Mouse (Mus musculus) layer of hippocampus, adult 9-11 months (tissue): Measurements from ENCODE around the gene Vwa7.

Source experiments
- DNase-seq: peaks from one replicate; pipeline ENCODE4 v3.0.0; 2022

Vwa7 gene

DNA sequence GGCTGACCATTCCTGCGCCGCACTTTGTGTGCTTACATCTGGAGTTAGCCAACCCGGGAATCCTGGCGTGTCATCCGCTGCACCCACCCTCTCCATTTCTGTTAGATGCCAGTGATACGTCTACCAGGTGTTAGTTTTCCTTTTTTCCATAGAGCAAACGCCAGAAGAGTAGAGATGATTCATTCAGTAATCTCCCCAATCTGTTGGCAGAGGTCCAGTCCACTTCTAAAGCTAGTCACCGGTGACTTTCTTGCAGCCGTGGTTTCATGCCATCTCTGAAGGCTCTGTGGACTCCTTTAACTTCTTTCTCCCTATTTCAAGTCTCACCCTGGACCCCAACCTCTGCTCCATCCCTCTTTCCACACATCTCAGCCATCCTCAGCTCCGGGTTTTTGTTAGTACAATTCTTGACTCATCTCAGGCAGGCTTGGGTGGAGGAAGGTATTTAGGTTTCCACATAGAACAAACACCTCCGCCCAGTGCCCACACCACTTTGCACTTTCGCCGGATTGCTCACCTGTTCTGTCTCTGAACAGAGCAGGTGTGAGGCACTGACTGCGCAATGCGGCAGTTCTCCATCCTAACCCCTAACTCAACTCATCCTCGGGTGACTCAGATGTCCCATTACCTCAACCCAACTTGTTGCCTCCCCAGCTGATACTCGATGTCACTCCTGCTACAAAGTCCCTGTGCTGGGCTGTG is 52.0 kb downstream of the Vwa7 start:
- DNase-seq = no peak

DNA sequence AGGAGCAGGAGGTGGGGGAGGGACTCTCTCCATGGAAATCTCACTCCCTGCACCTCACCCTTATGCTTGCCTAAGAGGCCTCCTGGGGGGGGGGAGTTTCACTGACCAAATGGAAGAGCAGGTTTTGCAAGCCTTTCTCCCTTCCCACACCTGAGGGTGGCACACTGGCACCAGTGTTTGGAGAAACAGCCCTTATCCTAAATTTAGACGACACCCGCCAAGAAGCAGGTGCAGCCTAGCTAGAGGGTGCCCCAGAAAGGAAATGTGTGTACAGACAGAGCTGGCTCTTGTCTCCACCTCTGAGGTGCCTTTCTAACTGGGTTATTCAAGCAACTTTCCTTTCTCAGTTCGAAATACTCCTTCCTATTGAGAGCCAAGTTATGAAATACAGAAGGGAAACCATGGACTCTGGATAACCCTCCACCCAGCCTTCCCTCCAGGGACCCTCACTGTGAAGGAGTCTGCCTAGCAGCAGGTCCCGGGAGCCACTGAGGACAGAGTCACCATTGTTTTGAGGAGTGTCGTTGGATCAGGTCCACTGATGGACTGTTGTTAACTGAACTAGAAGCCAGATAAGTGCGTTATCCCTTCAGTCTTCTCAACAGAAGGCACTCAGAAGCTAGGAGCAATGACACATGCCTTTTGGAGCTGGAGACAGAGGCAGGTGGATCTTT is 54.3 kb downstream of the Vwa7 start:
- DNase-seq = no peak

DNA sequence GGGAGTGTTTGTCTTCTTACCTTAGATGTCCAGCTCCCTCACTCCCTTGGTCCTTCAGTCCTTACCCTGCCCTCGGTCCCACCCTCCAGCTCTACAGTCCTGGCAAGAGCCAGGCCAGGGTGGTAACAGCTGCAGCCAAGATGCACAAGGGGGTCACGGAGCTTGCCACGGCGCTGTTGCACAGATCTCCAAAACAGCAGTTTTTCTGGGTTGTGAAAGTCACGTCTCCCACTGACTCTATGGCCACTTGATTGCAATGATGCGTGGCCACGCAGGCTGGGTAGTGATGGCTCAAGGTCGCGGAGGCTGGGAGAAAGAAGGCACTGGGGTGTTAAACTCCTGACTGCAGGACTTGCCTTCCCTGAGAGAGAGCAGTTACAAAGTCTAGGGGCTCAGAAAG is 55.1 kb downstream of the Vwa7 start:
- DNase-seq = no peak

DNA sequence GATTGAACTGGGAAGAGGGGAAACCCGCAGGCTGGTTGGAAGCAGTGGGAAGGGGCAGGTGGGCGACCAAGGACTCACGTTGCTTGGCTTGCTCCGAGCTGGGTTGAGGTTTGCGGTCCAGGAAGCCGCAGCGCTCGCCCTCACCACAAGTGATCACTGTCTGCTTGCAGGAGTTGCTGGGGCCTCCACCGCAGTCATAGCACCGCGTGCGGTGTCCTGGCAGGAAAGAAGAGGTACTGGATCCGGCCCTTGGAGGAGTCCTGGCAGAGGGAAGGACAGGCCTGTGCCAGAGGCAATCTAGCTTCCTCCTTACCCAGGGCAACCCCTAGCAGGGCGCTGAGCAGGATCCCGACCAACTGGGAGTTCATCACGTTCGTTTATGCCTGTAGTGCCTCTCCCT is 57.7 kb downstream of the Vwa7 start:
- DNase-seq = no peak
